Mouse (Mus musculus) heart, postnatal 25 days (tissue): ENCODE measurements around the gene Tbcd. TPM values are rescaled to one million over a fixed set of nuclear protein-coding genes. Genes with fewer than 3 reads are reported as not detected.

Source experiments
- DNase-seq: peaks from one replicate; pipeline ENCODE4 v3.0.0; 2022; ENCODE audit warnings: low spot score
- intact Hi-C: fragments of 180-260 bp; cut with DNase I; formaldehyde crosslinking; loops from one replicate; pipeline ENCODE4 v1.15.1; 2025
- total RNA-seq, 2 experiments: library from RNA; stranded (reverse); gene quantifications; 2 replicates each; pipeline ENCODE4 v1.2.3; 2021

Tbcd gene
- total RNA-seq, 2 experiments from 2014 or later = 10.0 to 11.5 TPM

DNA sequence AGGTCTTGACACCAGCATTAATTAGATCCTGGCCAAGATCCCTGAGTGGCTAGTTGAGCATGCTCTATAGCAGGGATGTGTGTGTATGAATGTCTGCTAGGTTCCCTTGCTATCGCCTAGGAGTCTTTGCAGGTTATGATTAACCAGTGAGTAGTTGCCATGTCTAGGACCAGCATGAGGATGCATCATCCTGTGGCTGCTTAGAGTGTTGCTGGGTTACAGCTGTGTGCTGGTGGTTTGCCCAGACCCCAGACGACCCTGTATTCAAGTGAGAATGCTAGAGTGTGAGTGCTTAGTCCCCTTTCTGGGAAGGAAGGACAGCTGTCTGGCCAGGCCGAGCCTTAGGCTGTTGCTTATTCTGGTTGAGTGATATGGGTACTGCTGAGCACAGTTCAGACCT lies 106.8 kb downstream of the Tbcd start:
- intact Hi-C loops = no loop called here
- no peak for DNase-seq

DNA sequence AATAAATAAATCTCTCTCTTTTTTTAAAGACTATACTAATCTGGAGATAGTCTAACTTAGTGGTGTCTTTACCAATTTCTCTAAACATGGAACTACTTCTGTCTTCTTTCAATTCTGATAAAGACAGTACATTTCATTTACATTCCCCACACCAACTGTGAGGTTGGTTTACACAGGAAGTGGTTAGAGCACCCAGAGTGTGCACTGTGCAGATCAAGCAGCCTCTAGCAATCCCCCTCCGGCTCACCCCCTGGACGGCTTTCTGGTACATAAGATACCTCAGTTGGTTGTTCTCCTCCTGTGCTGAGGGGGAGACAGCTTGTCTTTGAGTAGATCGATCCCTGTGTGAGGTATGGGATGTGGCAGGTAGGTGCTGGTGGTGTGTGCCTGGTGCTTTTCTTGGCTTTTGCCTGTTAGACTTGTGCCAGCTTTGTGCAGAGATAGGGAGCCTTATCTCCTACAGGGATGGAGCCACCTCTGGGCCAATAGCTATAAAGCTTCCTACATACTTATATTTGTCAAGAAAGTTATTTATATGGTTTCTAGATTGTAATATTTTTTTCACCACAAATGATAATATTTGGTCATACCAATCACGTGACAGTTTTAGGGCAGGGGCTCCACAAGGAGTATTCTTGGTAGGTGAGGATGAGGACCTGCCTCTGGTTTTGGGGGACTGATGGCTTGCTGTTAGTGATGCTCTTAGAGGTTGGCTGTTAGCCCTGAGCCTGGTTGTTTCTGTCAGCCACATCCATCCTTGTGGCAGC lies 108.0 kb downstream of the Tbcd start:
- no peak for DNase-seq
- intact Hi-C loops = no loop called here

DNA sequence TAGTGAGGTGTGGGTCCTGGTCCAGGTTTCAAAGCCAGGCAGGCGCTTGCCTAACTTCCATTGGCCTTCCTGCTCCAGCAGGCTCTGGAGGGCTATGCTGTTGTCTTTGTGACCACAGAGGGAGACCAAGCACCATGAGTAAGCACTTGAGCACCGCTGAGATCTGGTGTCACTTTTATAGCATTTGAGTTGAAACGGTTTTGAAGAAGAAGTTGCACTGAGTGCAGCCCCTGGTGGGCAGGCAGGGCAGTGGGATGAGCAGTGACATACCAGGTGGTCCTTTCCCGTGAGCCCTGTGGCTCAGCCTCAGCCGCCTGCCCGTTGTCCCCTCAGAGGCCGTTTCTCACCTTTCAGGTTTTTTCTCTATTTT lies 108.5 kb downstream of the Tbcd start:
- no peak for DNase-seq
- intact Hi-C loops = no loop called here

DNA sequence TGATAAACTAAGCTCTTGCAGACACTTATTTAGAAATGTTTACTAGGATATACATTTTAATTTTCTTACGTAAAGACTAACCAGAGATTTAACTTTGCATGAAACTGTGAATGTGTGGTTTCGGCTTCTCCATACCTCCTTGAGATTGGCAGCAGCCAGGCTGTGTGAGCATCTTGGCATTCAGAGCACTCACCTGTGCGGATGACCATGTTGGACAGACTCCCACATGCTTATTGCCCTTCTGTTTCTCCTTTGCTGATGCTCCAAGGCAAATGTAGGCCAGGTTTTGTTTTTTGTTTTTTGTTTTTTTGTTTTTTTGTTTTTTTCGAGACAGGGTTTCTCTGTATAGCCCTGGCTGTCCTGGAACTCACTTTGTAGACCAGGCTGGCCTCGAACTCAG lies 111.6 kb downstream of the Tbcd start:
- DNase-seq = no peak
- intact Hi-C loops = no loop called here

DNA sequence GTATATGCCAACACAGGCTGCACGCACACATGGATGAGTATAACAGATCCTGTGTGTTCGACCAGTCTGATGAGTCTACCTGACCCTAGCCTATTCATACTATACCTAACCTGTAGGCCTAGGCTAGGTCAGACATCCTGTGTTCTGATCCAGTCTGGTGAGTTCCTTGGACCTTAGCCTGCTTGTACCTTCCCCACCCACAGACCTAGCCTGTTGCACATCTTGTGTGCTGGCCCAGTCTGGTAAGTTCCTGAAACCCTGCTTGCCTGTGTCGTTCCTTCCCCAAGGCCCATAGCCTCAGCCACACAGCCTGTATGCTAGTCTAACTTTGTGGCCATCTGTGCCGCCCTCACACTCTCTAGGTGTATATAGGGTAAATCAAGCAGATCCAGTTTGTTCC lies 112.5 kb downstream of the Tbcd start:
- no peak for DNase-seq
- intact Hi-C loops = no loop called here

DNA sequence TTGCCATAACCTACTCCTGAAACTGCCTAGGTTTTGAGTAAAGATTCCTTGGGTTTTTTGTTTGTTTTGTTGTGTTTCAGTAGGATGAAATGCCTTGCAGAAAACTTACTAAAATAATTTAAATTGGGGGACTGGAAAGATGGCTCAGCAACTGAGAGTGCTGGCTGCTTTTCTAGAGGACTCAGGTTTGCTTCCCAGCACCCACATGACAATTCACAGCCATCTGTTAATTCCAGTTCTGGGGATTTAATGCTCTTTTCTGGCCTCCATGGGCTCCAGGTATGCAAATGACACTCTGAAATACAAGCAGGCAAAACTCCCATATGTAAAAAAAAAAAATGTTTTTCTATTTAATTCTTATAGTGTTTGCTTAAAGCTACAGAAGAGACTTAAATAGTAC lies 130.1 kb downstream of the Tbcd start:
- DNase-seq = no peak
- intact Hi-C loops = no loop called here

DNA sequence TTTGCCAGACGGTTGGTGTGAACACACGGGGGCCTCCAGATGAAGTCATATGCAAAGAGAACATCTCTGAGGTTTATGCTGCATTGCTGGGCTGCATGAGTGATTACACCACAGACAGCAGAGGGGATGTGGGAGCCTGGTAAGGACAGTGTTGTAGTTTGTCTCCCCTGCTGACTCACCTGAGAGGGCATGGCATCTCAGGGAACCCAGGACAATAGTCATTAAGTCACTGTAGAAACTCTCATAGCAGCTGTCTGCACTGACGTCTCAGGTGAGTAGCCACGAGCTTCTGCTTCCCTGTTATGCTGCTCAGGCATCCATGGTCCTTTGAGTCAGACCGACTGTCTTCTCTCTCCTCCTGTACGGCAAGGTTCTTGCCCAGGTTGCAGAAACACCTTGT lies 145.5 kb downstream of the Tbcd start:
- DNase-seq = no peak
- intact Hi-C loops = loop anchor here (10.0 kb wide), 1 partner anchor 122 kb away; no protein-coding TSS in a partner anchor

DNA sequence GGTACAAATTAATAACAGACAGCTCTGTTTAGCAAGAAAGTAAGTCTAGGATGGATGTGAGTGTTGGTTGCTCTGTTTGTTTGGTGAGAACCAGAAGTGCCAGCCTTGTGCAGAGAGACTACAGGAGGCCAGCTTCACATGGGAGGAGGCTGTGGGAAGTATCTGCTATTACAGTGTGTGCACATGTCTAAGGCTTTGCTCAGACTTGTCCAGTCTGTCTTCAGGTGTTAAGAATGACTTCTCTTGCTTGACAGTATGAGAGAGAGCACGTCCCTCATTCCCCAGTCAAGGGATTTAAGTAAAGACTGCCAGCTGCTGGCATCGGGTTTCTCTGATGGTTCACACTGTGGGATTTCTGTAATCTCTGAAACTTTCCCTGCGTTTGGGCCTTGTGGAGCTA lies 149.7 kb downstream of the Tbcd start:
- intact Hi-C loops = no loop called here
- DNase-seq = no peak

DNA sequence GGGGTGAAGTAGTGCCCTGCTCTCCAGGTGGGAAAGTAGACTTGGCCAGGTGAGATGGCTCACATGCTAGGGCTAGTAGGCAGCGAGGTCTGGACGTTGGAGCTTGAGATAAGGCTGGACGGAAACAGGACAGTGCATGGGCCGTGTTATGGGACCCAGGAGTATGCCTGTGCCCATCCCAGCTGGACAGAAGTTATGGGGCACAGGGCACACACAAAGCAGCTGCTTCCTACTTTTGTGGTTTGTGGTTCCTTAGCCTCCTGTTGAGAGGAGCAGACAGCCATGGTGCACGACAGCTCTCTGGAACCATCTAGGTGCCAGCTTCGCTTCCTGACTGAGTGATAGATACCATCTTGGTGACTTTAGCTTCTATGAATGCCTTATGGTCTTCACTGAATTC lies 153.9 kb downstream of the Tbcd start:
- intact Hi-C loops = no loop called here

DNA sequence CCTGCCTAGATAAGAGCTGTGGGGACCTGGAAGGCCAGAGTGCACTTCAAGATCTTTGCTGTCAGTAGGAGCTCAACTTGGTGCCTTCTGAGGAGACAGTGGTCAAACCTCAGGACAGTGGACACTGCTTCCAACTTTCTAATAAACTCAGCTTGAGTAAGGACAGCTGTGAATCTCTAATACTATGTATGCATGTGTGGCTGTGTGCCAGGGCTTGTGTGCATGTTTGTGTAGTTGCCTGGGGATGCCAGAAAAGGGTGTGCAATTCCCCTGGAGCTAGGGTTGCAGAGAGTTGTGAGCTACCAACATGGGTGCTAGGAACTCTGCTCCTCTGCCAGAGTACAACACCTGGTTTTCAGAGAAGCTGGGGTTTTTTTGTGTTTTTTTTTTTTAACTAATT lies 159.2 kb downstream of the Tbcd start:
- intact Hi-C loops = no loop called here
- DNase-seq = no peak

More for the DNA sequence above, 153.9 kb downstream of the Tbcd start:
- no peak for DNase-seq

DNA sequence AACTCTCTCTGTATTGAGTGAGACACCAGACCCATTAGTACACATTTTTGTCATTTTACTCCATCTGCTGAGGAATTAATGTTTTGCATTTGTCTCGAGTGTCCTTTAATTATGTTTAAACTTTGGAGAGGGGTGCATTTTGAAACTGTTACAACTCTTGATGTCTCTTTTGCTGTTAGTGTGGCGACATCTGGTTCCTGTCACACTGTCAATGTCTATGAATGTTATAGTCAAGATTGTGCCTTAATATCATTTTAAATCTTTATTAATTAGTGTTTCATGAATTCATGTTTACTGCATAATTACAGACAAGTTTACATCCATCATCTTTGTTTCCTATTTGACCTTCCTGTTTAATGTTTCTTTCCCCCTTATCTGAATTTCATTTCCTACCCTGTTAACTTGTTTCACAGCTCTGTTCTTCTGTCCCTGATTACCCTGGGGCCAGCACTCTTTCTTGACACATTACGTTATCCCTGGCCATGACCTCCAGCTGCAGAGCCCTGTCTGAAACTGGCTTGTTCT lies 164.3 kb downstream of the Tbcd start:
- no peak for DNase-seq

DNA sequence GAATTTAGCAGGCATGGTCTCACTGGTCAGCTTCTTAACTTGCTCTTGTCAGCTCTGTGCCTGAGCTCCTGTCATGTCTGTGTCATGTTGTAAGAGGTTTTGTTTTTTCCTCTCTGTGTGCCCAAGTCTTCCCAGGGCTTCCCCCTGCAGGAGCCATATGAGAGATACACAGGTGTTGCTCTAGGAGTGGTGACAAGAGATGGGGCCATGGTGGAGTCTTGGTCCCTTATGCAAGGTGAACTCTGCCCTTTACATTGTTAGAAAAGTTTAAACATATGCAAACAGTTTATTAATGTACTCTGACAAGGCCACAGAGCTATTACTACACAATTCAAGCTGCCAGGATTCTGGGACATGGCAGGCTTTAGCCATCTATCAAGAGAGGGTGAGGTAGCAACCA lies 164.8 kb downstream of the Tbcd start:
- intact Hi-C loops = no loop called here
- no peak for DNase-seq

More for the DNA sequence above, 164.3 kb downstream of the Tbcd start:
- intact Hi-C loops = no loop called here

DNA sequence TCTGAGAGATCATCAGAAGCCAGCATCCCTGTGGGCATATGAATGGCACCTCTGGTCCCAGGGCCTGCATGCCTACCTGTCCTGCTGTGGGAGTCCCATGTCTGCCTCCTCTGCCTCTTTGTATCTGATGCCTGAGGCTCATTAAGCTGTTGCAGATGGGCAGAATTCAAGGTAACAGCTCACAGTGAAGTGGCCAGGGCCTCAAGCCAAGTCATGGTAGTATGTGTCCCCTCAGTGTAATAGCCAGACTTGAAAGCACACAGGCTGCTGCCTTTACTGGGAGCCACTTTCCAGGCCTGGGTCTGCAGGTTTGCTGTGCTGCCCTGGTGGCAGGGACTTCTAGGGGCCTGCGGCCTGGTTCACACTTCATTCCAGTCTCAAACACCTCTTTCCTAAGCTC lies 165.6 kb downstream of the Tbcd start:
- intact Hi-C loops = no loop called here

DNA sequence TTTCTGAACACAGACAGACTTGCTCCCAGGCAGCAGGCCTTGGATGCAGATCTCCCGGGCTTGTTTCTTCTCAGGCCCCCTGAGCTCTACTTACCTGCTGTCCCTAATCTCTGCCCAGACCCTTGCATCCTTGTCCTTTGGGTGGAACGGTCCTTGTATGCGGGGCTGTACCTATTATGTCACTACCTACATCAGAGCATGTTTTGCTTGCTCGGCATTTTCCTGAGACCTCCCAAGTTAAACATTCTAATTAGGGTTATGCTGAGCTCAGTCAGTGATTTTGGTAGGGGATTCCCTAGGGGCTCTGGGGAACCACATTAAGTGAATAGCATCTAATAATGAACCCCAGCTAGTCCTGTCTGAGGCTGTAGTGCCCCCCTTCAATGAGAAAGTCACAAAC lies 173.3 kb downstream of the Tbcd start:
- no peak for DNase-seq
- intact Hi-C loops = no loop called here

More for the DNA sequence above, 165.6 kb downstream of the Tbcd start:
- DNase-seq = no peak

DNA sequence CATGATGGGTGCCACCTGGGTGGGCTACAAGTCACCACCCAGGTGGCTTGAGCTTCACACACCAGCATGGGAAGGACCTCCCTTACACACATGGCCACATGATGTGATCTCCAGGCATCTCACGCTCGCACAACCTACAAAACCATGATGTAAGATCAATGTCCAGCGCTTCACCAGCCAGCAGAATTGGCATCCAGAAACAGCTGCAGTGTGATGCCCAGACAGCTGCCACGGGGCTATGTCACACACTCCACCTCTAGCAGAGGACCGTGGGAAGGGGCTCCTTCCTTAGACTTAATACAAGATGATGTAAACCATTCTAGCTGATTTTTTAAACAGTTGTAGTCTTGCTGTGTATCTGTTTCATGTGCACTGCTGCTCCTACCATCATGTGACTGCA lies 175.8 kb downstream of the Tbcd start:
- intact Hi-C loops = no loop called here
- no peak for DNase-seq

DNA sequence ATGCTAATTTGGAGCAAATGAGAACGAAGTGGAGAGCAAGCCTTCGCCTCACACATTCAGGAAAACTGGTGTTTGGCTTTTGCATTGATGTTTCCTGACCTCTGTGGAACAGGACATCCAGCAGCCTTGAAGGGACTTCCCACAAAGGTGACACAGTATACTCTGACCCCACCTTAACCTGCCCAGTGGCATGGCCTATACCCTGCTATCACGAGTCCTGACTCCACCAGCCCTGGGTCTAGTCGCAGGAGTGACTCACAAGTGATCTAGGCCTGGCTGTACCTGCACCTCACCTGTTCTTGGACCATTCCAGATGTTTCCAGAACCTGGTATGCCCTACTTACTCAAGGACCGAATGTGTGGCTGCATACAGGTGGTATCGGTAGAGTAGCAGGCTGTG lies 177.8 kb downstream of the Tbcd start:
- intact Hi-C loops = no loop called here
- no peak for DNase-seq

DNA sequence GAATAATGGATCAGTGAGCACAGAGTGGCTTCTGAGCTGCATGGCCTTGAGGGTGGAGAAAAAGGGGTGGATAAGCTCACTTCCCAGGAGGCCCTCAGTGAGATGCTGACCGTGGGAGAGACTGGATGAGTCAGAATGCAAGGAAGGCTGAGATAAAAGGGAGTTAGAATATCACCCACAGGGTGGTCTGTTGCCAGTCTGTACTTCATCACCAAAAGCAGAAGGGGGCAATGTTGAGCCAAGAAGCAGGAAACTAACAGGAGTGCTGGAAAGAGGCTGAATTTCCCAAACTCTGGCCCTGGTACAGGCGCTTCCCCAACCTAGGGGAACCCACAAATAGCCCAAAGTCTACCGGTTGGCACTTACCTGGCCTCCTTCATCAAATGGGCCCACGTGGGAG lies 178.7 kb downstream of the Tbcd start:
- intact Hi-C loops = loop anchor here (5.0 kb wide), 1 partner anchor 177 kb away; no protein-coding TSS in a partner anchor
- DNase-seq = no peak

DNA sequence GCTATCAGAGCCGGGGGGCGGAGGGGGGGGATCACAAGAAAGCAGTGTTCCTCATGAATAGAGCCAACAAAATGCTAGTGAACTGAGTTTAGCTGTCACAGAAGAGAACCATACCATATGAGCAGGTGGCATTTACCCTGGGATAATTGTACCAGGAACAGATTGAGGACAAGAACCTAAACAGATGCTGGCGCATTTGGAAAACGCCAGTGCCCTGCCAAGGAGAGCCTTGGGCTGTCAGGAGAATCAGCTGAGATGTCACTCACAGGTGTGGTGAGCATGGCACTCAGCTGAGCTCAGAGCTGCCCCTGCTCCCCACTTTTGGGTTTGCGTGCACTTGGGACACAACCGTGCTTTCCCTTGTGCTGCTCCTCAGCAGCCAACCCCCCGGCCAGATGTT lies 179.7 kb downstream of the Tbcd start:
- intact Hi-C loops = loop anchor here (5.0 kb wide), 1 partner anchor 176 kb away; no protein-coding TSS in a partner anchor
- no peak for DNase-seq

DNA sequence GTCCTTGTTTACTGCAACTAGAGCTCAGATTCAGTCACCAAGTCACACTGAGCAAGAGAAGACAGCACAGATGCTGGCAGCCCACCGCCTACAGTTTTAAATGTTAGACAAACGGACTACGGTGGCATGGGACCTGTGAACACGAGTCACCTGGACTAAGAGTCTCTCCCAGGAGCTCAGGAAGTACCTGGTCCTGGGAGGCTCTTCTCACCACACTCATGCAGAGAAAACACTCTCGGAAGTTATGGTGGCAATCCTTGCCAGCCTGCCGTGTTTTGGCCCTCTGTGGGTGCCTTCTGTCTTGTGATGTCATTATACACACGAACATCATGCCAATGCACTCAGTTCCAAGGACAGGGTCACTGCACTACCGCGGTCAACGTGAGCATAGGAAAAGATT lies 184.9 kb downstream of the Tbcd start:
- intact Hi-C loops = no loop called here
- no peak for DNase-seq

DNA sequence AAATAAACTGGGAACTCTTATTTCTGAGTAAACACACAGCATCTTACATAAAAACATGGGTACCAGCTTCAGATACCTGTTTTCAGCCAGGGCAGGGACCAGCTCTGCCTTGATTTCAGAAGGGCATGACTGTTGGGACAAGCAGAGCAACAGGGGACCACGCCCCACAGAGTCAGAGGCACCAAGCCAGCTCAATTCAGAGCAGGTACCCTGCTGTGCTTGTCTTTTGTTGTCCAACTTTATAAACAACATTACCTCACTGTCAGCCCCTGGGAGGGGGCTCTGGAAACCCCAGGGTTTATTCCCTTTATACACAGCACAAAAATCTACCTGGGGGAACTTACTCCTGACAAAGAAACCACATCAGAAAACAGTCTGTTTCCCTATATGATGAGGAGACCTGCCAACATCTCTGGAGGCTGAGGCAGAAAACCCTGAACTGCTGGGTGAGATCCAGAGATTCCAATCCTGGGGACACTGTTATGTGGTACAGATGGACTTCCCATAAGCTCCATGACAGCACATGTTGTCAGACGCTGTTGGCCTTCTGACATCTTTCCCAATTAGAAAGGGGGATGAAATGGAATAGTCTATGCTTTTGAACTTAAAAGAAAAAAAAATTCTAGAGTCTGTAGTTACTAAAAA lies 189.9 kb downstream of the Tbcd start:
- no peak for DNase-seq
- intact Hi-C loops = no loop called here

DNA sequence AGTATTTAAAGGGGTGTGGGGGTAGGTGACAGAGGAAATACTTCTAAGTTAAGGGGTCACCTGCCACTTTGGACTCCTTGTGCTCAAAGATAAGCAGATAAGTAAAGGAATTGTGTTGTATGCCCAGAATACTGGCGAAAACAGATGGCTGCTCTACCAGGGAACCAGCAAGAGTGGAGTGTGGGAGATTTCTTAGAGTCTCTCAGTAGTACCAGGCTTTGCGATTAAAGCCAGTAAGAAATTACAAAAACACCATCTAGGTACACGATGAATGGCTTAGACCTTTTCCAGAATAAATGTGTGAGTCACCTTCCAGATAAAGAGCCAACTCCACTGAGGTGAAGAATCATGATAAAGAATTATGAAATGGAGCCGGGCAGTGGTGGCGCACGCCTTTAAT lies 193.6 kb downstream of the Tbcd start:
- no peak for DNase-seq
- intact Hi-C loops = no loop called here
